Mouse (Mus musculus) retina, postnatal 7 days (tissue): ENCODE results near the gene Vrk2.

ENCODE experiments used
- DNase-seq: peaks from one replicate; pipeline ENCODE4 v3.0.0-alpha.2; 2012; ENCODE audit warnings: low read depth, low spot score

Gene Vrk2

DNA sequence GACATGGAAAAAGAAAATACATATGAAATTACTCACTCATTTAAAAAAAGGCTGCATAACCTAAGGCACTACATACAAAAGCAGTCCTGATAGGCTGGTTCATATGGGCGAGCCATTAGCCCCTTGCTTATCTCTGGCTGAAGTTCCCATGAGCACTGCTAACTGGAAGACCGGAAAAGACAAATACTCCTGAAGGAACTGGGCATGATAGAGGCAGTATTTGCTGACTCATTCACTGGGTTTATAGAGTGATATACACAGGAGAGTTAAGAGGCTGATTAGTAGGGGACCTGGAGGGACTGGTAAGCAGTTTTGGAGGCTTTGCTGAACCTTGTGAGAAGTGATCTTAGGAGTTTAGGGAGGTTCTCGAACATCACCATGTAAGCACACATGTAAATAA lies 42.2 kb downstream of the Vrk2 start:
- DNase-seq, result no peak

DNA sequence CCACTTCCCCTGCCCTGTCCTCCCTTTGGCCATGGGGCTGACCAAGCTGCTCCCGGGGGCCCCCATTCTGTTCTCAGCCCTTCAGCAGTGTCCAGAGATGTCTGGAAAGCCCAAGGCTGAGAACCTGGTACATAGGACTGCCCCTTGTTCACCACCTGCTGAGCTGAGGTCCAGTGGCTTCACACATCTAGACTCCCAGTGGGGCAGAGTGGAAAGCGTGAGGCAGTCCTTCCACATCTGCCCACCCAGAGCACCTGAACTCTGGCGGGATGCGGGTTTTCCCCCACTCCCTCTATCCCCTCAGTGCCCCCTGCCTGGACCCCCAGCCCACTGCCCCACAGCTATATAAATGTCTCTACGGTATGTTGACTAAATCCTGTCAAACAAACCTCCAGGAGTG lies 56.0 kb downstream of the Vrk2 start:
- DNase-seq, result no peak

DNA sequence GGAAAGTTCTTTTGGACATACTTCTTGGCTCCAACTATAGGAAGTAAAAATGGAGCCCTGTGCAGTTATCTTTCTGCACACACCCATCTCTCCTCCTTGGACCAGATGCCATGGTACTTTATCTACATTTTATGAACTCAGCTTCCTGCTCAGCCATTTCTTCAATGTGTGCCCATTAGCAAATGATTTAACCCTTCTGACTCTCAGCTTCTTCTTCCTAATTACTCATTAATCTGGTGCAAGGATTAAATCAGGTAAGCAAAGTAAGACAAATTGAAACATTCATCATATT lies 60.0 kb downstream of the Vrk2 start:
- DNase-seq, result no peak

DNA sequence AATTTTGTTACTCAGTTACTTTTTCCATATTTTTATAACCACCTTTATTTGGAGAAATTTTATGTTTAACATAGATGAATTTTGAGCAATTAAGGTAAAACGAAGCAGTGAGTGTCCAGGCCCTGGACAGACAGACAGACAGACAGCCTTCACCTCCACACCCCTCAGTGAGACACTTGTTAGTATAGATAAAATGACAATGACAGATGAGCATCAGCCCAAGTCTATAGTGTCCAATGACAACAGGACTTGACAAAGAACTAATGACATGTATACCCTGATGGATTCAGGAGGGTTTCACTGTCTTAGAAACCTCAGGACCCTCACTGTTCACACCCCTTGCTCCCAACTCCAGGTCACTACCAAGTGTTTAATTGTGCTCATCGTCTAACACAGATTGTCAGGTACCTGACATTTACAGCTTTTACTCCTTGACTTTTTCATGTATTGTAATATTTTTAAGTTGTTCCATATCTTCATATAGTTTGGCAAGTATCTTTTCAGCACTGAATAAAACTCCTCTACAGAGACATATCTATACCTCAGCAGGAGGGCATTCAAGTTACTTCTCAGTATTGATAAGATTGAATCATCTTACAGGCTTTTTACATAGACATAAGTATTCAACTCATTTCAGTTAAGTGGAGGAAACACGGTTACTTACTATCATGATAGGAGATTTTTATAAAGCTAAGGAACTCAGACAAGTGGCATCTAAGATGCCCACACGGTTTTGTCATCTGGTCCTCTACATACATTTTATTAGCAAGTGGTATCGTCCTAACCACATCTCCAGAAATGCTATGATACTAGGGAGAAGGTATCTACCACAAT lies 60.6 kb downstream of the Vrk2 start:
- no peak for DNase-seq

DNA sequence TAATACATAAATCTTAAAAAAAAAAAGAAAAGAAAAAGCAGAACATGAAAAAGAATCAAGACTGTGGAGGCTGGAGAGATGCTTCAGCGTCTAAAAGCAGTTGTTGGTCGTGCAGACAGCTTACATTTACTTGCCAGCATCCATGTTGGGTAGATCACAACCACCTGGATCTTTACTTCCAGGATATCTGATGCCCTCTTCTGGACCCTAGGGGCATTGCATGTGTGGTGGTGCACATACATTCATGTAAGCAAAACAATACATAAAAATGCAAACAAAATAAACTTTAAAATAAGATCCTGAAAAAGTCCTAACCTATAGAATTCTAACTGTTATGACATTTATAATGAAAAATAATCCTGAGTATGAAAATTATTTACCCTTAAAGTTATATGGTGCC lies 66.9 kb downstream of the Vrk2 start:
- no peak for DNase-seq

DNA sequence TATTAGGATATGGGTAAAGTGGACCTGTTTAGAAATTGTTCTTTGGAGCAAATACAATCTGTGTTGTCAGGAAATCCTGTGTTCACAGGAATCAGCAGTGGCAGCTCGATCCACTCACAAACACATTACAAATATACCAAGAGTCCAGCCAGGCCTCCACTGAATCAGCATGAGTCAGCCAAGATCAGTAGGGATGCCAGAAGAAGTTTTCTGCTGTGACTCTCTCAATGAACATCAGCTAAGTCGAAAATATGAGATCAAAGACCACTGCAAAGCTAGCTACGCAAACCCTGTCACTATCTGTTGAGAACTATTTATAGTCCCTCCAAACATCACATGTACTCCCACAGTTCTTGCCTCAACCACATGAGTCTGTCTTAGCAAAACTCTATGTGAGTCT lies 74.8 kb downstream of the Vrk2 start:
- no peak for DNase-seq

DNA sequence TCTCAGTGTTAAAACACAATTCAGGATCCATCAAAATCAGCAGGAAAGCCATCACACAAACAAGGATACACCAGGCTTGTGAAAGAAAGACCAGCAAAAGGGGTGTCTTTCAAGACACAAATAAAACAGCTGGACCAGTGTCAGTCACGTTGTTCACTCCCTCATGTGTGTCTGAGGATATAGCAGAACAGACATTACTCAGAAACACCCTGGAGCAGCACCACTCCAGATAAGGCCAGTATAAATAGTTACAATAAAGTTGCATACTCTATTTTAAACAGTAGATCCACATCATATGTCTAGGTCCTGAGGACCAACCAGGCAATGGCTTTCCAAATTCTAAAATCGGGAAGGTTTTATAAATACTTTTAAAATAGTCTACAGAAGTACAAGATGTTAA lies 77.7 kb downstream of the Vrk2 start:
- DNase-seq, result no peak

DNA sequence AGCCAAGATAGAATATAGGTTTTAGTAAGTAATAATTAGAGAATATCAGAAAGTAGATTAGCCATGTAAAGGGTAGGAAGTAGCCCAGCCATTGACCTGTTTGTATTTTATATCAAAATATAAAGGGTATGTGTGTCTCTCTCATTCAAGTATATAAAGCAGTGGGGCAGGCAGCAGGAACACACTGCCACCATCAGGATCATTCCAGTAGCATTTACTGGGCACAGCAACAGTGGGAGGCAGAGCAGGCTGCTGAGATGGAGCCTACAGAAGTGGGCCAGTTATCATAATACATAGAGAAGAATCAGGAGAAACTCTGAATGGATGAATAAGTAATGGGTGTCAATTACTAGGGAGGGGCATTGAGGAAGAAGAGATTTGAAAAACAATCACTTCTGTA lies 80.1 kb downstream of the Vrk2 start:
- no peak for DNase-seq

DNA sequence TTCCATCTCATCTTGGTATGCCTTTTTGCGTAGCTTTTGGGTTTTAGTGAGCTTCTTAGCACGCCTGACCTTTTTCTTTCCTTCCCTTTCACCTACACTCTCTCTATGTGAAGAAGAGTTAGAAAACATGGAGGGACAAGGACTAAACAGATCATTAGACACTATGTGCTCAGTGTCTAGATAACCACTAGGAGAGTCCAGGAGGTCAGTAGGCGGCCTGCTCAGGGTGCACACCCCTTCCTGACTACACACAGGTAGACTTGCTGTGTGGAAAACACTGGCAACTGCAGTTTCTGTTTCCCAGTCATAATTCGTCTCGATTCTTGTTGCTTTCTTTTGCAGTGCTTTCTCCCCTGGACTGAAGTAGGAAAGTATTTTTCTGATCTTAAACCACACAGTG lies 97.8 kb downstream of the Vrk2 start:
- DNase-seq, result no peak

DNA sequence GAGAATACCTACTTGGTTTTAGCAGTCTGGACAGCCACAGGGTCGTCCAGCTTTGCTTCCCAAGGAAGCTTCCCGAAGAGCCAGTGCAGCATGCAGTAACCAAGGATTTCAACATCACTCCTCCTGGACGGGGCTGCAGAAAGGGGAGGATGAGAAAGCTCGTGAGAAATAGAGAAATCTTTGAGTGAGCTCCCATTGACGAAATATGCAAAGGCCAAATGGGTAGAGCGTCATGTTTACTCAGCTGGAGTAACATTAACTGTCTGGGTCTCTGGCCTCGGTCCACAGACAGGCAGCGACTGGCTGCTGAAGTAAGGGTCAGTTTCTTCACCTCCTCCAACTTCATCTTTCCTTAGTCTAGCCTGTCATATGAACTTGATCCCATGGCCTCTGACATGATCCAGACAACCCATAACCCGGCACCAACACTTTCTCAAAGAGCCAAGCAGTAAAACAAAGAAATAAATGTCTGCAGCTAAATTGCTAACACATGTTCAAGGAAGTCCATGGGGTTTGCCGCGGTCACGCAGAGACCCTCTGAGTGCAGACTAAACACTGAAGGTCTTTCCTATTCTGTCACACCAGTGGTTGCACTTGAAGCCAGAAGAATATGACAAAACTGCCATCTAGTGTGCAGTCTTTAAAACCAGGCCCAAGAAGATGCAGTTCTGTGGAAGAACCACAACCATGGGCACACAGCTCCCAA lies 103.9 kb downstream of the Vrk2 start:
- no peak for DNase-seq

DNA sequence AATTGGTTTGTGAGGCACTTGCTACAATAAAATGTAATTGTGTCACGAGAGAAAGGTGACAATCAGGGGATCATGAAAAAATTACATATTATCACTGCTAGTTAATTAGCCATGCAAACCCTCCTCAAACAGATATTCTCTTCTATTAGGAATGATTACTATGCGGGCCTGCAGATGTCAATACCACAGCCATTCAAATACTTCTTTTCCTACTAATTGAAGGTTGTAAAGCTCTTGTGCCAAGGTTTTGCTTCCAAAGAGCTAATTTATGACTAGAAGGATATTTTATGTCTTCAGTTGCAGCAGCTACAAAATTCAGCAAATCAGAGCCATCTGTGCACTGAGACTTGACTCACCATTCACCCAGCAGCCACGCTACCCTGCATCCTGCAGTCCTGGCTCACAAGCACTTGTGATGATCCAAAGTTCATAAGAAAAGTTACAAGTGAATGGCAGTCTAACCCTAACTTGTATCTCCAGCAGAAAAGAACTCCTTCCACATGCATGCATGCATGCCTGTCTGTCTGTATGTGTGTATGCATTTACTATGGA lies 112.0 kb downstream of the Vrk2 start:
- no peak for DNase-seq

DNA sequence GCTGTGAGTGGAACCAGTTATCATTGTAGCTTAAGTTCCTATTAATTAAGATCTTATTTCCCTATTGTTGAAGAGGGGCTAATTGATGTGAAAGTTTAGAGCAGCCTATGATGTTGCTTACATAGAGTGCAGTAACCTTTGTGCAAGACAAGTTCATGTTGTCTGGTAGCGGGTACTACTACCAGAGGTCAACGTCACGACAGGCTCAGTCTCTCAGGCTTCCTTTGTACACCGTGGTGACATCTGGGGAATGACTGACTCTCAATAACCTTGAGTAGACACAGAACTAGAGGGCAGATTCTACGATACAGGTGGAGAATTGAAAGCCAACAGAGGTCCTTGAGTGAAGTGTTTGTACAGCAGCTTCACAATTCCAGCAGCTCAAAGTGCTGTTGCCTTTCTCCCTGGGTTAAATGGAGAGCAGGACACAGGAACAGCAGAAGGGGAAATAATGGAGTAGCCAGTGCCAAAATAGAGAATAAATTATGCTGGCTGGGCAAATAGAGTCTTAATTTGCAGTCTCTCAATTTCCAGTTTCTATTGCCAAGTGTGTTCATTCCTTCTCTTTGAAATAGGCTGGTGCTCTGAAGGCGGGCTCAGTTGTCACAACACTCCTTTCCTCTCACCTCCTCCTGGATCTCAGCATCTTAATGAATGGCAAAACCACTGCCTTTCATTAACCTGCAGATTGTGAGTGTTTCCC lies 116.6 kb downstream of the Vrk2 start:
- no peak for DNase-seq

DNA sequence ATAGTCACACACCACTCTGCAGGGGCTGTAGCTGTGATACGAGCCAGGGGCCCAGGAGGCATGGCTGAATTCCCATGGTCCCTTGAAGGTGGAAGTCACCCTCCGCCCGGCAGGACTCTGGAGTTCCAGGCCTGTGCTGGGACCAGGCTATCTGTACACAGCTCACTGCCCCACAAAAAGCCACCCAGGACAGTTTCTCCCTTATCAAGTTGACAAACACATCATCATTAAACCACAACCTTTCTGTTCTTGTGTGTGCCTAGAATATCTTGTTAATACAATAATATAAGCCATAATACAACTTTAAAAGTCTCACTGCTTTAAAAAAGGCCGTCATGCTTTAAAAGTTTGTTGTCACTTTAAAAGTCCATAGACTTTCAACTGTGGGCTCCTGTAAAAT lies 139.7 kb downstream of the Vrk2 start:
- DNase-seq, result no peak

DNA sequence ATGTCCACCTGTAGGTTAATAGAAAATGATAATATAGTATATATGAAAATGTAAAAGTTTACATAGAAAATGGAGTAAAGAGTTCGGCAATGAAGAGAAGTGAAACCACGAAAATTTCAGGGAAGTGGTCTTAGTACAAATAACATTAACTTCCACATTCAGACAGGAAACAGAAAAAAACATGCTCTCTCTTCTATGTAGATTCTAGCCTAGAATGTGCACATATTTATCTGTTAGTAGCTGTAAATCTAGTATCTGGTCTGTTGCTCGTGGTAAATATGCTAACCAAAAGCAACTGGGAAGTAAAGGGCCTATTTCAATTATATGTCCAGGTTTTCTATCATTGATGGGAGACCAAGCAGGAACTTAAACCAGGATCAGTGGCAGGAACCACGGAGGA lies 141.1 kb downstream of the Vrk2 start:
- DNase-seq, result no peak

DNA sequence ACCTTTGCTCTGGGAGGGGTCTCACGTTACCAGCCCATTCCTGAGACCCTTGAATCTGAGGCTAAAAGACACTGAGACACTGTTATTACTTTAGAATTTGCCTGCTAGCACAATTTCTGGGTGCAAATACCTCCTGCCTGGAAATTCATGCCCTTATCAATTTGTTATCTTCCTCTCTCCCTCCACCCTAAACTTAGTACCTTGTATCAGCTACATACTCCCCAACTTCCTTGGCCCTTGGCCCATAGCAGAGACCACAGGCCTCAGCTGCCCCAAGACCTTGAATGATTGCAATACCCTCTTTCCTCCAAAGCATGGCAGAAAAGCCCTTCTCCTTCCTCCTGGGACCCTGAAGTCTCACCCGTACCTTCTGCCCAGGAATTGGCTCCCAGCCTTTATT lies 142.6 kb downstream of the Vrk2 start:
- DNase-seq, result no peak

DNA sequence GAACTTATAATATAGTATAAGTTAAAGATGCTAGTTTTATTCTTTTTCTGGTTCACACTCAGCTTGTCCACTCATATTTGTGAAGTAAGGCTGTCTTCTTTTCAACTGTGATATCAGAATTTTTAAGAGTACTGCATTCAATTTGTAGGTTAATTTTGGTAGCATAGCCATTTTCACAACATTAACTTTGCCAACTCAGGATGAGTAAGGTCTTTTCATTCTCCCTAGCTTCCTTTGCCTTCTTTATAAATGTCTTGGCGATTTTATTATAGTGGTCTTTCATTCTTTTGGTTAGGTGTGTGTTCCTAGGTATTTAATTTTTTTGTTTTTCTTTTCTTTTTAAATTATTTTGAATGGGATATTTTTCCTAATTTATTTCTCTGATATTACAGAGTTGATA lies 143.2 kb downstream of the Vrk2 start:
- DNase-seq, result no peak

DNA sequence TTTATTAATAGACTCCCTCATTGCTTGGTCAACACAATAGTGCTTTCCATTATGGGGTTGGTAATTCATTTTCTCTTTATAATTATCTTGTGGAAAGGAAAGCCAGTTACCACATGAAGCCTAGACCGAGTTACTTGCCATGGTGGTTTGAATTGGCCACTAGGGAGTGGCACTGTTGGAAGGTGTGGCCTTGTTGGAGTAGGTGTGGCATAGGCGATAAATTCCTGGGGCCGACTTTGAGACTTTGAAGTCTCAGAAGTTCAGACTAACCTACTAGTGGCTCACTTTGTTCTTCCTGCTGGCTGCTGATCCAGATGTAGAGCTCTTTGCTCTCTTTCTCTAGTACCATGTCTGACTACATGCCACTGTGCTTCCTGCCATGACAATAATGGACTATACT lies 144.0 kb downstream of the Vrk2 start:
- DNase-seq, result no peak

DNA sequence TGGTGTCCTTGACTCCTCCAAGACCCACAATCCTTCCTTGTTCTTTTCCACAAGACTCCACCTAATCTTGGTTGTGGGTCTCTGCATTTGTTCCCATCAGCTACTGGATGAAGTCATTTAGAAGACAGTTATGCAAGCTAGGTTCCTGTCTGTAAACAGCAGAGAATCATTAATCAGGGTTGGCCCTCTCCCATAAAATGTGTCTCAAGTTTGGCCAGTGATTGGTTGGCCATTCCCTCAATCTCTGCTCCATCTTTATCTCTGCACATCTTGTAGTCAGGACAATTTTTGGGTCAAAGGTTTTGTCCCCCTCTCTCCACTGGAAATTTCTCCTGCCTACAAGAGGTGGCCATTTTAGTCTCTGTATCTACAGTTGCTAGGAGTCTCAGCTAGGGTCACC lies 149.4 kb downstream of the Vrk2 start:
- DNase-seq, result no peak

DNA sequence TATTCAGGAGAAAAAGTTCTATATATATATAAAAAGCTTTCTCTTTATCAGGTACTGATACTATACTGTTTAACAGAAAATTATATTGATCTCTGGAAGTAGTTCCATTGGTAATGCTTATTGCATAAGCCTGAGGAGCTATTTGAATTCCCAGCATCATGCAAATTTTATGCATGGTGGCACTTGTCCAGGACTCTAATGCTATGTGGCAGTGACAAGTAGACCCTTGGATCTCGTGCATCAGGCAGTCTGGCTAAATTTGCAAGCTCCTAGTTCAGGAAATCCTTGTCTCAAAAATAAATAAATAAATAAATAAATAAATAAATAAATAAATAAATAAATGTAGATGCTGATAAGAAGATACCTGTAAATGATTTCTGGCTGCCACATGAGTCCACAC lies 152.7 kb downstream of the Vrk2 start:
- no peak for DNase-seq

DNA sequence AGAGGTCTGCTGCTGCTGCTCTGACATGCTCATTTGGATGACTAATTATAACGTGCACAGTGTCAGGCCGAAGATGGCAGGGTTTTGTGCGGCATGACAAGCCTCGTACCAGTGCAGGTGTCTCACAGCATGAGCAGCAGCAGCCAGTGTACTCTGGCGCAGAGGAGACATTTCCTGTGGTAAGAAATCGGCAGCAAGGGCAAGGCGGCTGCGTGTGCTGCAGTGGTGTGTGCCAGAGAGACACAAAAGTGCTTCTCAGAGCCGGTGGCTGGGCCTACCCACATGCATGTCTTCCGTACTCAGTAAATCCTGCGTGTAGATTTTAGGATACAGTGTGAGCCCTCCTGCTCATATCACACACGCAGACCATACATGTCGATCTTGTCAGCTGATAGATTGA lies 156.0 kb downstream of the Vrk2 start:
- no peak for DNase-seq

DNA sequence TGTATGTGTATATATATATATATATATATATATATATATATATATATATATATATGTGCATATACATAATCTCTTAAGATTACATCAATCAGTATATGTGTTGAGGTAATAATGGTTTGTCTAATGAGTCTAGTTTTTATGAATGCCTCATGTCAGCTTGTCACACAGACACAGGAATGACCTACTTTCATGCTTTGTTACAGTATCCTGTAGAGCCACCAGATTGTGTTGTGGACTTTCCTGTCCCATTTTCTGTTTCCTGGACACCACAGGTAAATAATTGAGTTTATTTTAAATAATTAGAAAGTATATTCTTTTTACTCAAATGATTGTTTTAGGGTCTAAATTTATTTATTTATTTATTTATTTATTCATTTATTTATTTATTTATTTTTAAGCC lies 159.6 kb downstream of the Vrk2 start:
- no peak for DNase-seq

DNA sequence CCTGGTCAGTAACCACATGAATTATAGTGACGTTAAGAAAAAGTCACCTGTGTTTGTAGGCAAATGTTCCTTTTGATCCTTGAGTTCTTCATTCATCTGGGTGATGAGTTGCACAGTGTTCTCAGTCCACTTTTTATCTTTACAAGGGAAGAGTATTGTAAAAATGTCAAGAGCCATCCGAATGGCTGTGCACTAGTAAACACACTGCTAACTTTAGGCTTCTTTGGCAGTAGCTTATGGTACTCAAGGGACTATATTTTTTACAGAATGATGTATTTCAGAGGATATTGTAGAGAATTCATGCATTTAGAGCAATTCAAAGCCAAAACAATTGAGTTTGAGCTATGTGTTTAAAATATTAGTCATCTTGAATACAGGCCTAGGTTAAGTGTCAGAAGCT lies 172.3 kb downstream of the Vrk2 start:
- no peak for DNase-seq
